Mouse (Mus musculus) cerebellum, adult 11 months (tissue): Measurements from ENCODE around the gene Dnajc11.

Experiments used
- DNase-seq: peaks from one replicate; pipeline ENCODE4 v3.0.0; 2022

Gene Dnajc11

DNA sequence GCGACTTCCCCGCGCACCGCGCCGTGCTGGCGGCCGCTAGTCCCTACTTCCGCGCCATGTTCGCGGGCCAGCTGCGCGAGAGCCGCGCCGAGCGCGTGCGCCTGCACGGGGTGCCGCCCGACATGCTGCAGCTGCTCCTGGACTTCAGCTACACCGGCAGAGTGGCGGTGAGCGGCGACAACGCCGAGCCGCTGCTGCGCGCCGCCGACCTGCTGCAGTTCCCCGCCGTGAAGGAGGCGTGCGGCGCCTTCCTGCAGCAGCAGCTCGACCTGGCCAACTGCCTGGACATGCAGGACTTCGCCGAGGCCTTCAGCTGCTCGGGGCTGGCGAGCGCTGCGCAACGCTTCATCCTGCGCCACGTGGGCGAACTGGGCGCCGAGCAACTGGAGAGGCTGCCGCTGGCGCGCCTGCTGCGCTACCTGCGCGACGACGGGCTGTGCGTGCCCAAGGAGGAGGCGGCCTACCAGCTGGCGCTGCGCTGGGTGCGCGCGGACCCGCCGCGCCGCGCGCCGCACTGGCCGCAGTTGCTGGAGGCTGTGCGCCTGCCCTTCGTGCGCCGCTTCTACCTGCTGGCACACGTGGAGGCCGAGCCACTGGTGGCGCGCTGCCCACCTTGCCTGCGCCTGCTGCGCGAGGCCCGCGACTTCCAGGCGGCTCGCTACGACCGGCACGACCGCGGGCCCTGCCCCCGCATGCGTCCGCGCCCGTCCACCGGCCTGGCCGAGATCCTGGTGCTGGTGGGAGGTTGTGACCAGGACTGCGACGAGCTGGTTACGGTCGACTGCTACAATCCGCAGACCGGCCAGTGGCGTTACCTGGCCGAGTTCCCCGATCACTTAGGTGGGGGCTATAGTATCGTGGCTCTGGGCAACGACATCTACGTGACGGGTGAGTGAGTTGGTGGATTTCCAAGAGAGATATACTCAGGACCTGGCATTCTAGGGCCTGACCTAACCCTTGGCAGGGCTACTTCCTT, 75.9 kb downstream of the Dnajc11 start:
- DNase-seq = peak; percentile 75

DNA sequence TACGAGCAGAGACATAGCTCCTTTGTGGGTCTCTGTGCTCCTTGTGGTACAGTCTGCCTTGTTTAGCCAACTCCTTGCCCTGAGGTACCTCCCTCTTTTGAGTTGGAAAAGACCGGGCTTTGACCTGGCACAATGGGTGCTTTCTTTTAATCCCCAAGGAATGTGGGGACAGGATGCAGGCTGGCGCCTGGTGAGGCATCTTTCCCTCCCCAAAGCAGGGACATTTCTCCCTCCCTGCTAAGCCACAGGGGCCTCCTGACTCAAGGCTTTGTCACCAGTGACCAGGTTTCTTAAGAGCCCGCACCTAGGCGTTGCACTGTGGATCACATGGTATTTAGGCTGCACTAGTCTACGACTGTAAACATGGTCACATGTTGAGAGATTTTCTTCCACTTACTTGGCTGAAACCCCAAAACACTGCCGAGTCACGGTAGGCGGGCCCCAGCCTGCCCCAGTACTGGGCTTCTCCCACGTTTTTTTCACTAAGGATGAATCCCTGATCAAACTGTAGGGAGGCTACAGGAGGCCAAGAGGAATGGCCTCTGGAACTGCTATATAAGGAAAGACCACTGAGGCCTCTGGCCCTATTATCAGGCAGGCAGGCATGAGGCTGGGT, 76.7 kb downstream of the Dnajc11 start:
- no peak for DNase-seq

DNA sequence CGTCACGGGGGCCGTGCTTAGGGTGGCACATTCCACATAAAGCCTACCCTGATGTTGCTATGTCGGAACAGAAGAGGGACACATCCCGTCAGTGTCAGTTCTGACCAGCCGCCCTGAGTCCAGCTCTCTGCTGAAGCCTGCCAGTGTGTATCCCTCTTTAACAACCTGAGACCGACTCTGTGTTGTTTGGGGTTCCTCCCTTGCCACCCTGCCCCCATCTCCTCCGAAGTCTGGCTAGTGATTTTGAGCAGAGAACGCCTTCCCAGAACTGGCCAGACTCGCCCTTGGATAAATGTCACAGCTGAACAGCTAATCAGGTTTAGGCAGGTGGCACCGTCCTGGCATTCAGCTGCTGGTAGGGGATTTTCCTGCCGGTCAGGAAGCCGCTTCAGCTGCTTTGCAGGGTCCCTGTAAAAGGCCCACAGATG, 77.2 kb downstream of the Dnajc11 start:
- DNase-seq = no peak

DNA sequence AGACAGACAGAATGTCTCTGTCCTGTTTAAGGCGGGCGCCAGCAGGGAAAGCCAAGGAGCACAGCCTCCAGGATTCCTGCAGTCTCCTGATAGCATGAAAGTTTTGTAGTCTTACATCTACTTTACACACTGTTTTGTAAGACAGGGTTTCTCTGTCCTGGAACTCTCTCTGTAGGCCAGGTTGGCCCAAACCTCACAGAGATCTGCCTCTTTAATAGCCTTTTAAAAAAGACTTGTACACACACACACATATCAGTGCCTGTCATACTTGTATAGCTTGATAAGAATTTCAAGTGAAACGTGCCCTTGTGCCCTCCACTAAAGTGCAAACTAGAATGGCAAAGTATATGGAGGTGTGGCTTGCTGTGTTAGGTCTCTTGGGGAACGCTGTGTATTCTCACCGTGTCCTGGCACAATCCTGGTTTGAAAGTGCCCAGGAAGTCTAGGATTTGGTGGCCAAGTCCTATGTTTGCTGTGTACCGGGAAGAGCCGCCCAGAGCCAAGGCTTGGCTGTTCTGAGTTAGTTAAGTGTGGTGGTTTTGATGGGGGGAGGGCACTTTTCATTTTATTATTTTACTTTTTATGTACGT, 77.8 kb downstream of the Dnajc11 start:
- DNase-seq = no peak

DNA sequence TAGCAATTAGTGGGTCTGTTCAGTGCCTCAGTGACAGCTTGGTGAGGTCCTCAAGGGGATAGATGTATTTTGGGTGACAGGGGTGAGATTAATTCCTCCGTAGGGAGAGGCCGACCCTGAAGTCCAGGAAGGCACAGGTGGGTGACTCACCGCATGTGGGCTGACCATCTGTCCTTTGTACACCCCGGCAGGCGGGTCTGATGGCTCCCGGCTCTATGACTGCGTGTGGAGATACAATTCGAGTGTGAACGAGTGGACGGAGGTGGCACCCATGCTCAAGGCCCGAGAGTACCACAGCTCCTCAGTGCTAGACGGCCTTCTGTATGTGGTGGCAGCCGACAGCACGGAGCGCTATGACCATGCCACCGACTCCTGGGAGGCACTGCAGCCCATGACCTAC, 78.6 kb downstream of the Dnajc11 start:
- DNase-seq = no peak

DNA sequence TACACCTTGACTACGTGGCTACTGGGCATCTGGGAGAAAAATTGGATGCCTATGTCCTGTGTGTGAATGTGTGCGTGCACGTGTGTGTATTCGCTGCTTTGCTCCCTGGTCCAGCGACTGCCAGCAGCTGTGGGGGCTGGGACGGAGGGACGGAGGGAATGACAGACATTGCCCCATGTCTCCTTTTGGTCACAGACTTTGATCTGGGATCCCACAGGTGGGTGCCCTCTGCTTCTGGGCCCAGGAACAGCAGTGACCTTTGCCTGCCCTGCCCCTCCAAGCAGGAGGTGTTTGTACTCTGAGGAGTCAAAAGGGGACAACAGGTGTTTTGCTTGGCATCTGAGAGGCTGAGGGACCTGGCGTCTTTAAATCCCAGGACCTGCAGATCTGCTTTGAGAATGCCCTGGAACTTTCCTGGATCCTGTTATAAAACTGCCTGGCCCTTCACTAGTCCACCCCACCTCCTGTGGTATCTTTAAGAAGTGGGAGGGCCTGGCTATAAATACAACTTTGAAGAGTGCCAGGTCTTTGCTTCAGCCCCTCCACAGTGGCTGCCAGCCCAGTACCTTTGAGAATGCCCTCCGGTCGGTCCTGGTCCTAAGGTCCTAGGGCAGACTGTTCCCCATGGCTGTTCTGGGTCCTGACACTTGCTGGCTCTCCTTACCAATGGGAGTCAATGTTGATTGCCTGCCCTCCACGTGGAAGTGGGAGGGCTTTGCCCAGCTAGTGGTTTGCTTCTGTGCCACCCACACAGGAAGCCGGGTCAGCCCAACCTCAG, 79.7 kb downstream of the Dnajc11 start:
- no peak for DNase-seq

DNA sequence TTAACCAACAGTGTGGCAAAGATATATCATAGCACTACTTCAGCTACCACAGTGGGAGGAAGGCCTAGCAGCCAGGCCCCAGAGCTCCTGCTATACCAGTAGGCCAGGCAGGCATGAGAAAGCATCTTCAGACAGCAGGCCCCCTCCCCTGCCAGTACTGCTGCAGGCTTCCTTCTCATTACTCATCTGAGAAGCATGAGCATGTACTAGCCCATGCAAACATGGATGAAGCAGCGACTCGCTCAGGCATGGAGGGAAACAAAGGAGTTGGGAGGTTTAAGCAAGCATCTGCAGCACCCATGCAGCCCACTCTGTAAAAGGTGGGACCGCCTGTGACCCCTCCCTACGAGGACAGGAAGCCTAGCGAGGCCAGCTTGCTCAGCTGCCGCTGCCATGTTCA, 85.6 kb downstream of the Dnajc11 start:
- no peak for DNase-seq

DNA sequence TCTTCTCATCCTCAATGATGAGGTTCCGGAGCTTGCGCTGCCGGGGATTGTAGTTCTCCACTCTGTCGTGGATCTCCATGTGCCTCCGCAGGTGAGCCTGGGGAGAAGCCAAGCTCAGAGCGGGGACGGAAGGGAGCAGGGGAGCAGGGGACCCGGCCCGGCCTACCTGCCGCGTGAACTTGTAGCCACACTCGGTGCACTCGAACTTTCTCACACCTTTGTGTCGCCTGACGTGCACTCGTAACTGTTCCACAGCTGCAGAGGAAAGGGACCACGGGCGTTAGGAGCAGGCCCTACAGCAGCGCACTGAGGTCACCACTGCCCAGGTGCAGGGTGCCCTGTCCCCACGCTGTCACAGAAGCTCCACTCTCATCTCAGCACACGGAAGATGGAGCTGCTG, 86.5 kb downstream of the Dnajc11 start:
- DNase-seq = no peak

DNA sequence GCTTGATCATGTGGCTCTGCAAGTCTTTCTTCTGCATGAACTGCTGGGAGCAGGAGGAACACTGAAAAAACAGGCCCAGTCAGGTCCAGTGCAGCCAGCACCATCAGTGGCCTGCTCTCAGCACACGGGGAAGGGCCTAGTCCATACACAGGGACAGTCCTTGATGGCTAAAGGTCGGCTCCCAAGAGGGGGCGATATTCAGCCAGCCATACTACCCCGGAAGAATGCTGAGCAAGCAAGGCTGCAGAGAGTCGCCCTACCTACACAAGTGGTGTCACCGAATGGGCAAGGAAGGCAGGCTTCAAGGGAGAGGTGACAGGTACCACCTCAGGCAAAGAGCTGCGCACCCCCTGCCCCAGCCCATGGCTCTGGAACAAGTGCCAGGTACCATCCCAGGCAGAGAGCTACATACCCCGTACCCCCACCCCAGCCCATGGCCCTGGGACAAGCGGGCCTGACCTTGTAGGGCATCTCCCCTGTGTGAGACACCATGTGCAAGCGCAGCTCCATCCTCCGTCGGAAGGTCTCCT, 88.1 kb downstream of the Dnajc11 start:
- no peak for DNase-seq

DNA sequence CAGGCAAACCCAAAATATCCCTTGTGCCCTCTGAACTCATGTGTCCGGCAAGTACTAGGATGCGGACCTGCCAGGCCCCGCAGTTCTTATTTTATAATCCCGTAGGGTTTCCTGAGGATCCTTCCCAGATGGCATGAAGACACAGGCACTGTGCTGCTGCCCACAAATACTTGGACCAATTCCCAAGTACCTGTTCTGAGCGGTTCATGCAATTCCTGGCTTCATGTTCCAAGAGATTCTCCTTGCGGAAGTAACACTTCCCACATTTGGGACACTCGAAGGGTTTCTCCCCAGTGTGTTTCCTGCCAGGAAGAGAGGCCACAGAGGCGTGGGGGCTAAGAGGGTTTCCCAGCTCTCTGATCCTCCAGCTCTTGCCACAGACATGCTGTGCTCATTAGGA, 89.0 kb downstream of the Dnajc11 start:
- DNase-seq = no peak

DNA sequence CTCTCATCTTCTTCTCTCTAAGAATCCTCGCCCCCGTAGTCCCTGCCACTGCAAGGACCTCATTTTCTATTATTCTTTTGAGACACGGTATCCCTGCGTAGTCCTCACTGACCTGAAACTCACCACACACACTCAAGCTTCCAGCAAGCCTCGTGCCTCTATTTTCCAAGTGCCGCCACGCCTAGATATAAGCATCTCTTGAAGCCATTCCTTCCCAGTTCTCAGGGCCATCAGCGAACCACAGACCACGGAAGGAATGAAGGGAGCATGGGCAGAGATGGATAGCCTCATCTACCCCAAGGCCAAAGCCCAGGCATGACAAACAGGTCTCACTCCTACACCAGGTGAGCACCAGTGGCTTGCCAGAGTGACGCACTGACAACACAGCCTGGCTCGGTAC, 91.0 kb downstream of the Dnajc11 start:
- no peak for DNase-seq

DNA sequence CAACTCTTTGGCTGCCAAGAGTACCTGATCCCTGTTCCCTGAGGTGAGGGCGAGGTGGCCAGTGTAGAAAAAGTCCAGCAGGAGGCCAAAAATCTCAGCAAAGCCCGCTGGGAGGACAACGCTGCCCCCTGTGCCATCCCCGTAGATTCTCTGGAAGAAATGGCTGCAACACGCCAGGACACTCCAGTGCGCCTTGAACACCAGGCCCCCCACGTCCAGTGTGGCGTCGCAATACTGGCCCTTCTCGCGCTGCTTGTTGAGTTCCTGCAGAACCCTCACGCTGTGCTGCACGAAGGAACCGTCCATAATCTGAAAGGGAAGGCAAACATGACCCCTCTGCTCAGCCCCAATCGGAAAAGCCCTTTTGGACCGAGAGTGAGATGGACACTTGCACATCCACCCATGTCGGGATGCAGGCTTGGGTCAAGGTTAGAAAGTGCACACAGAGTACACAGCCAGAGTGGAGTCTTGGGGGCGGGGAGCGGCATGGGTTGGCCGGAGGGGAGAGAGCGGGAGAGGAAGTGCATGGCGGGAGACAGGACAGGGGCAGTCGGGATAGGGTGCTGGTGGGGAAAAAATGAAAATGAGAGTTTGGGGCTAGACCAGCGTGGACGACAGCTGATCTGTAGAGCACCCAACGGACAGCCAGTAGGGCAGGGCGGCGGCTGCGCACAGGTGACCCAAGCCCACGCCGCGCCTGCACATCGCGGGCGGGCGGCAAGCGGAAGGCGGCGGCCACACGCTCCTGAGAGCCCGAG, 93.4 kb downstream of the Dnajc11 start:
- DNase-seq = no peak

DNA sequence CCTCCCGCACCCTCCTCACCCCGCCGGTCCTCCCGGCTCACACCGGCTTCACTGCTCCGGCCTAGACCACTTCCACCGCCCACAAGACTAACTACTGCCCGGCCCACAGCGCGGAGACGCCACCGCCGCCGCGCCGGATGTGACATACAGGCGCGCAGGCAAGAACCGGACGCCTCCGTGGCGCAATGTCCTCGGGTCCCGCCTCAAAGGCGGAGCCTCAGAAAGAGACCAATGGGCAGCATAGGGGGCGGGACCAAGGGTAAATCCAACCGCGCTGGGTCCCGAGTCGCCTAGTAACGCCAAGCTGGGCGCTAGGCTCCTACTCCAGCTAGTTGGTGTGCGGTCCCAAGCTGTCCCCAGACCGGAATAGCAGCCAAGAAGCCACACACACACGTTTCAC, 94.0 kb downstream of the Dnajc11 start, which contains the start of gene Zbtb48:
Gene Zbtb48 (minus strand): TSS at position 148 of the 400 bp plus-strand sequence.
- peak; percentile 95 for DNase-seq

DNA sequence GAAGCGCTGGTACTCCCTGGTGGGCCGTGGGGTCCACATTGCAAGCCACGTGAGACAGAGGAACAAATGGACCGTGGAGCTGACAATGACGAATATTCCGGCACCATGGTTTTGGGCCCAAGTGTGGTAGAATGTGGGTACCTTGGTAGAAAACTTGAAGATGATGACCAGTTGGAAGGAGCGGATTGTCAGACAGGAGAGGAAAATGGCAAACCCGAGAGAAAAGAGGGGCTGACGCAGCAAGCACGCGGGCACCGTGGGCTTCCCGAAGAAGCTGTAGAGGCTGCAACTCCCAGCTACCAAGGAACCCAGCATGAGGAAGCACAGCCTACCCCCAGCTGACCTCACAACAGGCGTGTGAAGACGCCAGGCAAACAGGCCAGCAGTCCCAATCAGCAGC, 95.0 kb downstream of the Dnajc11 start:
- no peak for DNase-seq

DNA sequence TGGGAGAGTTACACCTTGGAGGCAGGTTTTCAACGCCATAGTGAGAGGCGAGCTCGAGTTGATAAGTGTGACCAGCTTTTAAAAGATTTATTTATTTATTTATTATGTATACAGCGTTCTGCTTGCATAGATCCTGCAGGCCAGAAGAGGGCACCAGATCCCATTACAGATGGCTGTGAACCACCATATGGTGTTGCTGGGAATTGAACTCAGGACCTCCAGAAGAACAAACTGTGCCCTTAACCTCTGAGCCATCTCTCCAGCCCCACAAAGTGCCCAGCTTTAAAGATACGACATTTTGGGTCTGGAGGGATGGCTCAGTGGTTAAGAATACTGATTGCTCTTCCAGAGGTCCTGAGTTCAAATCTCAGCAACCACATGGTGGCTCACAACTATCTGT, 95.6 kb downstream of the Dnajc11 start:
- DNase-seq = peak; percentile 18

DNA sequence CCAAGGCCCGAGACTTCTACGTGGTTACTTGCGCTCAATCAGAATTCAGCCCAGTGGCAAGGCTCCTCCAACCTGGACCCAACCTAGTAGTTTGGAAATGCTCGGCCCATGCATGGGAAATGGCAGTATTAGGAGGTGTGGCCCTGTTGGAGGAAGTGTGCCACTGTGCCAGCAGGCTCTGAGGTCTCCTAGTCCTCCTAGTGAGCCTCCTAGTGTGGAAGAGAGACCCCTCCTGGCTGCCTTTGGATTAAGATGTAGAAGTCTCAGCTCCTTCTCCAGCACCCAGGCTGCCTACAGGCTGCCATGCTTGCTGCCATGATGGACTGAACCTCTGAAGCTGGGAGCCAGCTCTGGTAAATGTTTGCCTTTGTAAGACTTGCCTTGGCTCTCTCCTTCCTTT, 96.5 kb downstream of the Dnajc11 start:
- no peak for DNase-seq
